Mouse (Mus musculus) layer of hippocampus, postnatal 25 days (tissue): ENCODE data around the gene Nfasc. TPM values are rescaled to one million over a fixed set of nuclear protein-coding genes. Genes with fewer than 3 reads are reported as not detected.

ENCODE experiments used
- DNase-seq, 2 experiments: peaks; one replicate each; pipeline ENCODE4 v3.0.0; 2022; ENCODE audit warnings: mixed read lengths in 2 of 2, low spot score in 1 of 2; ENCODE audit errors: extremely low spot score in 1 of 2
- total RNA-seq, 2 experiments: library from RNA; stranded (reverse); gene quantifications; 2 replicates each; pipeline ENCODE4 v1.2.3; 2021

The Nfasc gene
- total RNA-seq, 2 experiments from 2014 or later = 186 to 238 TPM

DNA sequence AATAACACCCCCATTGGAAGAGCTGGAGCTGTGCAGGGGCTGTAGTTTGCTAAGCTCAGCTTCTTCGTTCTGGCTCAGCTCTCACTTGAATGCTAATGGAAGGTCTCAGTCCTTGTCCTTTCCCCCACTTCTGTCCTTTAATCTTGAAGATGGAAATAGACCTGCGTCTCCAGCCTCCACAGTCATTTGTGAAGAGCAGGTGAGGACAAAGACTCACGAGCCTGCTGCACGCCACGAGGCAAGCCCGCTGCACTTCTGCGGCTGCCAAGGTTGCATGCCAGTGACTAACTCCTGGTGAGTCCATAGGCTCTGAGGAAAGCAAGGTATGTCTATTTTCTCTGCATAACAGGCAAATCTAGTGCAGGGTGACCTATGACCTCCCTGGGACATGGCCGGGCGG is 88.4 kb downstream of the Nfasc start:
- no peak for DNase-seq

- DNase-seq = no peak
These were observed 90.9 kb downstream of the Nfasc start for GRCm38 (mm10) chr1:132650680-132651079.

DNA sequence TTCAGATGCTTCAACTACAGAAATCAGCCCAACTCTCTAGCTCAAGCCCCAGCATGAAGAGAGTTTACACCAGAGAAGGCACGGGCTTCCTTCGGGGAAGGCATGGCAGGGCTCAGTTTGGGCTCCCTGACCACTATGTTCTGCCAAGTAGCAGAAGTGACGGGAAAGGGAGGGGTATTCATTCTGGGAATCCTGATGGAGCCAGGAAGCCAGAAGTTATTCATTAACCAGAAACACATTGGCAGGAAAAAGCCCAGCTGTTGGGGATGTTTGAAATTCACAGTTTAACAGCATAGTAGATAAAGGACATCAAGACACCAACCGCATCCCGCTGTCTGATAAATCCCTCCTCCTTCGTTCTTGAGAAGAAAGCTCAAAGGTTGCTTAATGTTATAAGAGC is 93.6 kb downstream of the Nfasc start:
- DNase-seq = no peak

GRCm38 (mm10) chr1:132641049-132641795 is 100.4 kb downstream of the Nfasc start:
- DNase-seq = no peak

- DNase-seq = no peak
These were observed 101.3 kb downstream of the Nfasc start for GRCm38 (mm10) chr1:132640256-132640655.

DNA sequence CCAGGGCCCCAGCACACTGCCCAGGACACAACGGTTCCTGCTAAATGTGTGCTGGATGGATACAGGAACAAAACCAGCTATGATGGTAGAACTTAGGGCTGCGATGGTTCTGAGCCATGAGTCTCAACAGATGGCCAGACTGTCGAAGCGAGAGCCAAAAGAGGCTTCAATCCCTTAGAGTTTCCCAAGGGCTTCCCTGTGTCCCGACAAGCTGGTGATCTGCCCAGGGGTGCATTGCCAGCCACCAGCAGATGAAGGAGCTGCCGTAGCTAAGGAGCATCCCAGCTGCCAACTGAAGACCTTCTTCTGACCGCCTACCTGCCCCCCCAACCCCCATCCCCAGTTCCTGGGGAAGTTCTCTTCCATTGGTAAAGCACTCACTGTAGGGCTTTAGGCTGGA is 104.3 kb downstream of the Nfasc start:
- DNase-seq = no peak

GRCm38 (mm10) chr1:132629611-132630370 is 111.8 kb downstream of the Nfasc start:
- DNase-seq = no peak

DNA sequence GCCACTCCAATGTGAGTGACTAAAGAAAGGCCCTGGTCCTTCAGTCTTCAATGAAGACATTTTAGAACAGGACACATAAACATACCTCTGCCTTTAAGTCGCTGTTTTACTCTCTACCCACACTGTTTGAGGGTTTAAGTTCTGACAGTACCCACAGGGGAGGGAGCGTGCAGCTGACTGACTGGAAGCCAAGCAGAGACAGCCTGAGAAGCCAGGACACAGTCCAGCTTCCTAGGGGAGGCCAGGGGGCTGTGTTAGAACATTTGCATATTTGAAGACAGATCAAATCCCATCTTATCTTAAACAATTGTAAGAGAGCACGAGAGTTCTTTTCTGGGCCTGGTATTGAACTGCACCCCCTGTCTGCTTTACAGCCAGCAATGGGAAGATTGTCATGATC is 113.0 kb downstream of the Nfasc start:
- no peak for DNase-seq

DNA sequence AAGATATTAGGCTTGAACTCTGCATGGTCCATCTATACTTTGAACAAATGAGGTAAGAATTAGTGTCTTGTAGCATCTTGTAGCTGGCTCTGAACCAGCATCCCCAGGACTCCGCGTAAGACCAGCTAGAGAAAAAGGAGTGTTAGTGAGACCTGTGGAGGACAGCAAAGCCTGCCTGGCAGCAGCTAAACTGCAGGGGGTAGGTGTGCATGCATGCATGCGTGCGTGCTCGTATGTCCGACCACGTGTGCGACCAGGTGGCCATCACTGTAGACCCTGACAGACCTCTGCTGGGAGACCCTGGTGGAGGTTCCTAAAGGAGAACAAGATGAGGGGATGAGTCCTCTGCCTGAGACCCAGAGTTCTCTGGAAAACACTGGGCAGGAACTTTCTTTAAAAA is 113.4 kb downstream of the Nfasc start:
- no peak for DNase-seq

GRCm38 (mm10) chr1:132626125-132626756 is 115.4 kb downstream of the Nfasc start:
- no peak for DNase-seq

DNA sequence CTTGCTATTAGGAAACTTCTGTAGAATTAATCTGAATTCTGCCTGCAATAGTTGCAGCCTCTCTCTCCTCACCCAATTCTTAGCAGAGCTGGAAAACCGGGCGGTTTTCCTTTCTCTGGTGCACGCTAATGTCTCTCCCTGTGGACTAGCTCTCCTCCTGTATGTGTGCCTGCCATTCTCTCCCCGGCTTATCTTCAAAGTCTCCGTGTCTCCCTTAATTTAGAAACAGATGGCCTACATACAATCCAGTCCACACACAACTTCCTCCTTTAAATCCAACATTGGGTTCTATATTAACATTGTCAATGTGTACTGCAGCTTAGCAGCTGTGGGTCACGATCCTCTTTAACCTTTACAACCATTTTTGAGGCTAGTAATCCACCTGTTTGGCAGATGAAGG is 116.6 kb downstream of the Nfasc start:
- DNase-seq = no peak

- DNase-seq = no peak
These were observed 117.1 kb downstream of the Nfasc start for GRCm38 (mm10) chr1:132624466-132624865.

DNA sequence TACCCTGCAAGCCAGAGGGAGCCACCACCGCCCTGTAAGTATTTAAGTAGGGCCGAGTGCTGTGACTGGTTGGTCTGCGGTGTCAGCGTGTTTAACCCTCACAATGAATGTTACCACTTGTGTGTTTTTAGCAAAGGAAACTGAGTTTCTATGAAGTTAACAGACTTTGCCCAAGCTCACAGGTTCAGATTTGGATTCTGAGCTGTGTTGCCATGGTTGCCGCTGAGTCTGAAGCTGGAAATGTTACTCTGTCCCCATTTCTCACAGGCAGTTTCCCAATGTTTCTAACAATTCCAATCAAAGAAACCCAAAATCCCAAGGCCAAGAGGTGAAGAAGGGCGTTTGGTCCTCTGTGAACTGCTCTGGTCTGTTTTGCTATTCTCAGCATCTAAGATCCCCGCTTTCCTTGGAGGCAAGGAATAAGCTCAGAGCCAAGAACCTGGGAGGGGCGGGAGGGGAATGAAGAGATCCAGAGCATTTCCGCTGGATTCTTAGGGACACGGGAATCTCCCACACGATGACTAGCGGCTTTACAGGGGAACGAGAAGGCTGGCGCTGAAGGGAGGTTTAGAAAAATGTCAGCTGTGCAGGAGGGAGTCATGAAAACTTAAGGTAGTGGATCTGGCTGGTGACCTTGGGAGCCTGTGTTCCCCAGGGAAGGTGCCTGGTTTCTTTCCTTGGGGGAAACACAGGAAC is 117.8 kb downstream of the Nfasc start:
- no peak for DNase-seq

DNA sequence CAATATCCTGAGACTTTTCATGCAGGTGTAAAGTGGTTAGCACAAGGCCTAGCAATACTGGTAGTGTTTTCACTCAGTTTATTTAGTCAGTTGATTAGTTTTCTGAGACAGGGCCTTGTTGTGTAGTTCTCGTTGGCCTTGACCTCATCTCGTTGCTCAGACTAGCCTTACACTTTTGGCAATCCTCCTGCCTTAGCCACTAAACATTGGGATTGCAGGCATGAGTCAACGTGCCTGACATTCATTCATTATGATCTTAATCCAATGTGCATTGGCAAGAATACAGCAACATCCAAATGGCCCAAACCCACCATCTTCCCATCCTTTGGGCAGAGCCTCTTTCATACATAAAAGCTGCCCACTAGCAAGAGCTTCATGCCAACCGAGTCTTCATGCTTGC is 129.5 kb downstream of the Nfasc start:
- DNase-seq = no peak

DNA sequence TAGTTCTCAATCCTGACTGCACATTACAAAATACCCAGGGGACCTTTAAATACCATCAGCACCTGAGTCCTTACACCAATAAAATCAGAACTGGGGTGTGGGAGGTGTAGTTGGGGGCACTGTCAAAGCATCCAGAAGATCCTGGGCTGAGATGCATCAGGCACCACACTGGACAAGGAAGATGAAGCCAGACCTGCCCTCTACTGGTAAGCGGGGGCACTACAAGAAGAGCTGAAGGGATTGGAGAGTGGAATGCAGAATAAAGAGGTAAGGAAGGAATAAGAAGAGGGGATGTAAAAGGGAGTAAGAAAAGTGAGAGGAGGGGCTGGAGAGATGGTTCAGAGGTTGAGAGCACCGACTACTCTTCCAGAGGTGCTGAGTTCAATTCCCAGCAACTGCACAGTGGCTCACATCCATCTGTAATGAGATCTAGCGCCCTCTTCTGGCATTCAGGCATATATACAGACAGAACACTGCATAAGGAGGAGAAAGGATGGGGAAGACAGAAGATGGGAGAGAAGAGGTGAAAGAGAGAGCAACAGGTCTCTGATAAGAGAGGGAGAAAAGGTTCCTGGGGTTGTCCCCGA is 132.5 kb downstream of the Nfasc start:
- peak; percentile 64 to 78 for DNase-seq

DNA sequence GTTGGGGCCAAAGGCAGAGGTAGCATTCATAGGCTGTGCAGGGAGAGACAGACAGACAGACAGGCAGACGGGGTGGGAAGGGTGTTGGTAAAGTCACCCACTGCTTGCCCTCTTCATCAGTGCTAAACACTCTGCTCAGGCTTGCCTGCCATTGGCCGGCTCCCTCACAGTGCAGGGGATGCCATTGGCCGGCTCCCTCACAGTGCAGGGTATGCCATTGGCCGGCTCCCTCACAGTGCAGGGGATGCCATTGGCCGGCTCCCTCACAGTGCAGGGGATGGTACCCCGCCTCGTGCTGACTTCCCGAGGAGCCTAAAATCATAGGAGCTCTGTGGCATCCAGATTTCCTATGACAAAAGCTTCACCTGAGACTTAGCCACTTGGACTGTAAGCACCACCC is 139.4 kb downstream of the Nfasc start:
- no peak for DNase-seq

GRCm38 (mm10) chr1:132598024-132598423 is 143.6 kb downstream of the Nfasc start:
- DNase-seq = peak in 1 of 2 experiments; percentile 38

DNA sequence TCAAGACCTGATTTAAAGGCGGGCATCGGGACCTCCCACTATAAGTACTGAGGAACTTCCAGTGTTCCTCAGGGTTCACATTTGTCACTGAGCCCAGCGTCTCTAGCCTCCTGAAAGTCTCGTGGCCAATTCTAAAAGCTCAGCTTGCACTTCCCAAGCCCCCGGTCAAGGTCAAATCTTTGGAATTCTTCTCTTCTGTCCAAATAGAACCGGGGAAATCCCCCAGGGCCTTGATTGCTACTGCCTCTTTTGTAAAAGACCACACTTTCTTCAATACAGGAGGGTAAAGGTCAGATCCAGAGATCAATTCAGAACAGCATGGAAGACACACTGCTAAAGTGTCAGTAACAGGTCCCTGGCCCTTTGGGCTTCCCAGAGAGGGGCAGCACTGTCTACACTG is 145.9 kb downstream of the Nfasc start:
- no peak for DNase-seq

- peak; percentile 63 to 87 for DNase-seq
These were observed 147.0 kb downstream of the Nfasc start for GRCm38 (mm10) chr1:132594587-132594986.

GRCm38 (mm10) chr1:132592145-132592544 is 149.5 kb downstream of the Nfasc start:
- no peak for DNase-seq
